Mouse (Mus musculus) C2C12 (cell line): ENCODE data around the gene Iqch.

ENCODE experiments used
- CTCF ChIP-seq: IDR thresholded peaks from one replicate; pipeline ENCODE4 v1.5.1; 2011; ENCODE audit not compliant: control insufficient read depth, insufficient read depth, insufficient read length
- MAX ChIP-seq: IDR thresholded peaks from one replicate; pipeline ENCODE4 v1.6.1; 2011; ENCODE audit warnings: mild to moderate bottlenecking, control low read depth

DNA sequence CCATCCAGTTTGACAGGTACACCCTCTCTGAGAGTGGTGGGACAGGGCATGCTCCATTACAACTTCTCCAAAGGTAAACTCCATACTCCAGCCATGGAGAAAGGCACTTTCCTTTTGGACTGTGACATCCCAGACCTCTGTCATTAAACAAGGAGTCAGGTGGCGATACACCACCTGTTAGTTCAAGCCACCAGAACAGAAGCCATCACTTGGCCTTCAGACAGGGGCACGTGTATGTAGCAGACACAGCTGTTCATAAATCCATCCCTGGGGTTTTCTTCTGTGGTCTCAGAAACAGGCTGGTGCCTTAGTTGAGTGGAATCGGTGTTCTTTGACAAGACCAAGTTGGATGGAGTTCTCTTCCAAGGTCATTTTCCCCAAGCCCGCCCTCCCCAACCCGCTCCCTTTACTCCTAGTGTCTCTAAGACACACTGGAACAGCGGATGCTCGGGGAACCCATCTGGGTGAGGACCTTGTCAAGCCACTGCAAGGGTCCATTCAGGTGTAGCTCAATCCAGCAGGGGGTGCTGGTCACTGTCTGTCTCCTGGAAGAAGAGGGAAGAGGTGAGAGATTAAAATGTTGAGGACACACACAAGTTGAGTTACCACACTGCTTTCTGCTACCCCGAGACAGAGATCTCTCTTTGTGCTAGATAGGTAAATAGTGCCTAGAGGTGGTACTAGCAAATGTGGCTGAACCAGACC is 47.7 kb upstream of the Iqch start:
- TF ChIP-seq CTCF (no peak), MAX (no peak)
